Comparison of ENCODE assay signal across 10 mouse cellular contexts in genomic region chr10:110879426-110880066, GRCm38 (mm10). TPM values are rescaled to one million over a fixed set of nuclear protein-coding genes. Genes with fewer than 3 reads are reported as not detected.
DNase-seq lines count a peak whose midpoint lies in the region; ATAC-seq and TF ChIP-seq lines count a peak whose summit lies in the region.
"Had no signal": no experiment of that assay in that cellular context is flagged by ENCODE, and none has a peak within 500 bp of the region (broad histone marks: within the 10 kb centered on the region; RNA-seq: fewer than 3 reads in every experiment).

No protein-coding gene starts in this region.

- no peak overlapping the region for H3K27ac ChIP-seq in hindbrain, postnatal 0 days
- no peak overlapping the region for H3K27ac ChIP-seq in hindbrain, embryonic 16.5 days (ENCODE audit: low read depth, low read length)
- peak overlapping the region; percentile 33 for H3K27ac ChIP-seq in heart, postnatal 0 days (ENCODE audit: low read depth)
- H3K27ac ChIP-seq in lung, postnatal 0 days (ENCODE audit: low read length) = peak overlapping the region; percentile 28; the same call in 1 of the 2 replicates
- H3K27ac ChIP-seq: embryonic facial prominence, embryonic 13.5 days; liver, embryonic 14.5 days had no signal

- no peak overlapping the region for H3K4me2 ChIP-seq in hindbrain, postnatal 0 days (ENCODE audit: low read depth, low read length)
- no peak overlapping the region for H3K4me2 ChIP-seq in hindbrain, embryonic 16.5 days (ENCODE audit: low read length)
- H3K4me2 ChIP-seq in heart, postnatal 0 days (ENCODE audit: low read depth, low read length) = 0 out of 2 replicates have a peak overlapping the region, but pooled peaks have one; percentile 2
- no peak overlapping the region for H3K4me2 ChIP-seq in lung, postnatal 0 days (replicated peaks; ENCODE audit: low read depth, low read length)
- H3K4me2 ChIP-seq: embryonic facial prominence, embryonic 13.5 days had no signal

- TF ChIP-seq CTCF in hindbrain, postnatal 0 days (IDR thresholded peaks at IDR 0.05; ENCODE audit: low read depth) = no peak
- TF ChIP-seq CTCF in heart, postnatal 0 days (IDR thresholded peaks at IDR 0.05; ENCODE audit: low read depth) = no peak
- no peak for TF ChIP-seq CTCF in lung, postnatal 0 days (IDR thresholded peaks at IDR 0.05)

- 34% methylated on average over 7 of the region's 7 CpGs for WGBS in hindbrain, postnatal 0 days
- WGBS in hindbrain, embryonic 16.5 days = 31% methylated on average over 7 of the region's 7 CpGs
- WGBS in heart, postnatal 0 days = 43% methylated on average over 7 of the region's 7 CpGs
- 24% methylated on average over 7 of the region's 7 CpGs for WGBS in lung, postnatal 0 days

- no peaks in the 10 kb centered on the region for H3K36me3 ChIP-seq in hindbrain, postnatal 0 days (ENCODE audit: insufficient read depth, low read length)
- H3K36me3 ChIP-seq in hindbrain, embryonic 16.5 days (ENCODE audit: control insufficient read depth, insufficient read depth, low read length) = no peaks in the 10 kb centered on the region
- H3K36me3 ChIP-seq in heart, postnatal 0 days (replicated peaks; ENCODE audit: control insufficient read depth, insufficient read depth, low read length) = no peaks in the 10 kb centered on the region
- no peaks in the 10 kb centered on the region for H3K36me3 ChIP-seq in lung, postnatal 0 days (ENCODE audit: insufficient read depth, low read length)
- H3K36me3 ChIP-seq: embryonic facial prominence, embryonic 13.5 days had no signal

- no peak for ATAC-seq in hindbrain, postnatal 0 days
- no peak for ATAC-seq in hindbrain, embryonic 16.5 days
- peak; percentile 61 for ATAC-seq in heart, postnatal 0 days (ENCODE audit: insufficient read depth, low read depth)
- peak; percentile 71 for ATAC-seq in lung, postnatal 0 days
- no peak for ATAC-seq in erythroblast, adult 5-6 weeks (replicated peaks; ENCODE audit: low FRiP score, poor library complexity, severe bottlenecking)

- no peaks in the 10 kb centered on the region for H3K9me3 ChIP-seq in hindbrain, postnatal 0 days (ENCODE audit: low read length)
- H3K9me3 ChIP-seq in hindbrain, embryonic 16.5 days (ENCODE audit: control insufficient read depth, low read length) = no peaks in the 10 kb centered on the region
- no peaks in the 10 kb centered on the region for H3K9me3 ChIP-seq in heart, postnatal 0 days (replicated peaks; ENCODE audit: control insufficient read depth, low read length)
- no peaks in the 10 kb centered on the region for H3K9me3 ChIP-seq in lung, postnatal 0 days (ENCODE audit: low read length)
- H3K9me3 ChIP-seq: embryonic facial prominence, embryonic 13.5 days had no signal

- peak; percentile 5 for DNase-seq in hindbrain, postnatal 0 days (ENCODE audit: low spot score)
- DNase-seq in adipocyte (ENCODE audit: low spot score) = peak; percentile 10
- peak; percentile 51 for DNase-seq in heart, postnatal 0 days (ENCODE audit: low spot score)
- DNase-seq in lung, postnatal 0 days (ENCODE audit: low spot score) = peak; percentile 31
- no peak for DNase-seq in adrenal gland, postnatal 25 days
- DNase-seq in cerebellum, postnatal 25 days = no peak

- no peak overlapping the region for H3K9ac ChIP-seq in hindbrain, postnatal 0 days (replicated peaks; ENCODE audit: low read length)
- H3K9ac ChIP-seq in hindbrain, embryonic 16.5 days (ENCODE audit: low read depth, low read length) = no peak overlapping the region
- no peak overlapping the region for H3K9ac ChIP-seq in heart, postnatal 0 days (replicated peaks; ENCODE audit: low read depth, low read length)
- H3K9ac ChIP-seq in lung, postnatal 0 days (replicated peaks; ENCODE audit: low read depth) = no peak overlapping the region
- H3K9ac ChIP-seq: embryonic facial prominence, embryonic 13.5 days; liver, embryonic 14.5 days had no signal

- no peaks in the 10 kb centered on the region for H3K4me1 ChIP-seq in hindbrain, postnatal 0 days (ENCODE audit: insufficient read depth, low read length)
- 0 out of 2 replicates have a peak, but pooled peaks cover 2% of the 10 kb centered on the region for H3K4me1 ChIP-seq in hindbrain, embryonic 16.5 days (ENCODE audit: control insufficient read depth, insufficient read depth, low read depth, low read length)
- H3K4me1 ChIP-seq in heart, postnatal 0 days (ENCODE audit: control insufficient read depth, insufficient read depth) = peaks cover 28% of the 10 kb centered on the region
- H3K4me1 ChIP-seq in lung, postnatal 0 days (ENCODE audit: insufficient read depth, low read depth, low read length) = peaks cover 9% of the 10 kb centered on the region; the same call in 1 of the 2 replicates

- no peak overlapping the region for H3K4me3 ChIP-seq in hindbrain, postnatal 0 days (ENCODE audit: low read length)
- H3K4me3 ChIP-seq in hindbrain, embryonic 16.5 days (ENCODE audit: low read length) = no peak overlapping the region
- no peak overlapping the region for H3K4me3 ChIP-seq in heart, postnatal 0 days (ENCODE audit: low read depth, low read length)
- H3K4me3 ChIP-seq in lung, postnatal 0 days (ENCODE audit: low read depth, low read length) = no peak overlapping the region
- H3K4me3 ChIP-seq: embryonic facial prominence, embryonic 13.5 days had no signal

- TF ChIP-seq EP300 in heart, postnatal 0 days (IDR thresholded peaks at IDR 0.05; ENCODE audit: low read depth) = no peak
- peak; percentile 64; the same call in 1 of the 2 replicates for TF ChIP-seq EP300 in lung, postnatal 0 days (IDR thresholded peaks at IDR 0.05)

- no peaks in the 10 kb centered on the region for H3K27me3 ChIP-seq in hindbrain, postnatal 0 days (ENCODE audit: insufficient read depth, low read length)
- no peaks in the 10 kb centered on the region; the same call in 1 of the 2 replicates for H3K27me3 ChIP-seq in hindbrain, embryonic 16.5 days (replicated peaks; ENCODE audit: control insufficient read depth, insufficient read depth, low read length)
- H3K27me3 ChIP-seq in heart, postnatal 0 days (ENCODE audit: control insufficient read depth, insufficient read depth, low read length) = no peaks in the 10 kb centered on the region
- H3K27me3 ChIP-seq in lung, postnatal 0 days (replicated peaks; ENCODE audit: insufficient read depth, low read length) = no peaks in the 10 kb centered on the region
- H3K27me3 ChIP-seq: embryonic facial prominence, embryonic 13.5 days had no signal

RNA-seq across cellular contexts. Expression of gene Csrp2, which starts 40.0 kb away (rescaled TPM):
- total RNA-seq in hindbrain, postnatal 0 days (2014; rRNA removed) = 43.2 and 76.3 TPM in 2 replicates
- polyA plus RNA-seq in hindbrain, postnatal 0 days (2015; fragmentation: Nextera tagmentation; extraction: Ambion mirVana) = 81.1 and 99.6 TPM in 2 replicates
- polyA plus RNA-seq in hindbrain, embryonic 16.5 days (2015; fragmentation: Nextera tagmentation; extraction: Ambion mirVana) = 120 and 121 TPM in 2 replicates
- total RNA-seq in heart, postnatal 0 days (2014; rRNA removed; ENCODE audit: low replicate concordance) = 193 and 293 TPM in 2 replicates
- 375 and 389 TPM in 2 replicates for polyA plus RNA-seq in heart, postnatal 0 days (2015; fragmentation: Nextera tagmentation; extraction: Ambion mirVana)
- polyA plus RNA-seq in lung, postnatal 0 days (2015; fragmentation: Nextera tagmentation; extraction: Ambion mirVana) = 124 and 131 TPM in 2 replicates
- 219 and 236 TPM in 2 replicates for total RNA-seq in adrenal gland, postnatal 25 days (2021)
- 31.7 TPM in 1 of 2 replicates, not detected in the other for total RNA-seq in erythroblast, adult 5-6 weeks (2015; ENCODE audit: low replicate concordance)
- 3.2 and 11.5 TPM in 2 replicates for total RNA-seq in erythroblast, adult 5-6 weeks (2017; ENCODE audit: low replicate concordance)

Comparison
In these comparisons a context has a peak if more than half of its experiments do, and no peak if none do; other contexts are left out.
1. ATAC-seq: peak in heart, postnatal 0 days (single experiment) and lung, postnatal 0 days (single experiment); none in hindbrain, postnatal 0 days (single experiment), hindbrain, embryonic 16.5 days (single experiment) and erythroblast, adult 5-6 weeks (single experiment).
2. DNase-seq: peak in hindbrain, postnatal 0 days (single experiment), adipocyte (single experiment), heart, postnatal 0 days (single experiment) and lung, postnatal 0 days (single experiment); none in adrenal gland, postnatal 25 days (single experiment) and cerebellum, postnatal 25 days (0 of 2).
3. H3K27ac ChIP-seq: peak in heart, postnatal 0 days (single experiment) and lung, postnatal 0 days (single experiment); none in hindbrain, postnatal 0 days (single experiment) and hindbrain, embryonic 16.5 days (single experiment).